Mouse (Mus musculus) brain, embryonic 14.5 days (tissue): ENCODE measurements around the gene Zmynd19.

Experiments
- CTCF ChIP-seq: fragments of 200-500 bp; IDR thresholded peaks from 2 replicates; pipeline ENCODE4 v1.5.1; 2012; ENCODE audit warnings: inconsistent platforms, mild to moderate bottlenecking, moderate library complexity, borderline replicate concordance; ENCODE audit not compliant: insufficient read depth, insufficient read length; ENCODE audit errors: extremely low read depth
- POLR2A ChIP-seq: fragments of 200-500 bp; IDR thresholded peaks from 2 replicates; pipeline ENCODE4 v1.6.1; 2012; ENCODE audit warnings: mild to moderate bottlenecking, inconsistent platforms, borderline replicate concordance; ENCODE audit not compliant: poor library complexity, insufficient read depth, insufficient read length, severe bottlenecking; ENCODE audit errors: extremely low read depth

GRCm38 (mm10) chr2:24910481-24910880, 39.1 kb upstream of the Zmynd19 start:
- no peak for TF ChIP-seq POLR2A
- TF ChIP-seq CTCF, result no peak
